Mouse (Mus musculus) gastrocnemius, adult 18-20 months (tissue): Measurements from ENCODE around the gene Ccdc121. TPM values are rescaled to one million over a fixed set of nuclear protein-coding genes. Genes with fewer than 3 reads are reported as not detected.
"Not testable (repeated sequence)": the region's sequence is repeated elsewhere in the genome, so short reads cannot be mapped to it uniquely, and the experiment has no call there.

Experiments
- DNase-seq: peaks from one replicate; pipeline ENCODE4 v3.0.0; 2021; ENCODE audit warnings: low spot score
- total RNA-seq, 2 experiments: library from RNA; stranded (reverse); gene quantifications; 2 replicates each; pipeline ENCODE4 v1.2.3; 2021

The Ccdc121 gene
- total RNA-seq, 2 experiments from 2014 or later: not detected

DNA sequence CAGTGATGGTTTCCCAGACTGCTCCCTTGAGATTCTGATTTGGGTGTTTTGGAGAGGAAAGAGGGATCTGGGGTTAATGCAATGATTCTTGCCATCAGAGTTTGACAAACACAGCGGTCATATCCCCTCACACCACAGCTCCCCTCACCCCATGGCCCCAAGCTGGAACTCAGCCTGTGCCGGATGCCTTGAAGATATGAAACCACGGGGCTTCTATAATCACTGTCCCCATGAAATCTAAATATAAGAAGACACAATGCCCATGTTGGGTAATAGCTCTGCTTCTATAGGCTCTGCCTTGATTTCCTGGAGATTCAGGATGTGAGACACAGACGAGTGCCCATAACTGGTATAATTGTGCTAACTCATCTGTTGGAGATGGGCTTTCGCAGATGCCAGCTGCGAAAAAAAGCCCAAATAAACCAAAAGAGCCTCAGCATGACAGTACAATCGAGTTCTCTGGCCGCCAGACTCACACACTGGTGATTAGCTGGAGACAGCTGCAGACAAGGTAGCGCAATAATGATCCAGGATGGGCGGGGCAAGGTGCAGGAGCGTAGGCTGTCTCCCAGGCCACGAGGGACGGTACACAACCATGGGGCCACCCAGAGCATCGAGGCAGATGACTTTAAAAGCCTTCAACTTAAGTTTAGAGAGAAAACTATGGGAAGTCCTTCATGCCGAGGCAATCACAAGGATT, 1.3 kb upstream of the Ccdc121 start:
- no peak for DNase-seq

- not testable (repeated sequence) for DNase-seq
These were observed 396 bp downstream of the Ccdc121 start for GRCm38 (mm10) chr1:181510855-181511254.

DNA sequence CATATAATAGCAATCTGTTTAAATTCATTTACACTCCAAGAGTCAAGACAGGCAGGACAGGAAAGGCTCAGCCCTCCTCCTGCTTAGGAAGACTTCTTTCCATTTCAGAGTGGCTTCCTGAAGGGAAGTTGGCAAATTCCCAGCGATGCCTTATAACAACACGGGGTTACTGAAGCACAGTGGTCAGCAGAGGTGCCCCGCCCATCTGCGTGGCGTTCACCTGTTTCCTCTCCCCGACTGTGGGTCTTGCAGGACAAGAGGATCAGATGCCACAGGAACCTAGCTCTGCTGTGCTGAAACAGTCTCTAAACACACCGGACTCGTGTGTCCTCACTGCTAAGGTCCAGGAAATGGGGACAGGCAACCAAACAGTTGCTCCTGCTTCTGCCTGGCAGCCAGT, 5.9 kb downstream of the Ccdc121 start:
- DNase-seq: no peak

GRCm38 (mm10) chr1:181503471-181503870, 7.8 kb downstream of the Ccdc121 start:
- DNase-seq: no peak

DNA sequence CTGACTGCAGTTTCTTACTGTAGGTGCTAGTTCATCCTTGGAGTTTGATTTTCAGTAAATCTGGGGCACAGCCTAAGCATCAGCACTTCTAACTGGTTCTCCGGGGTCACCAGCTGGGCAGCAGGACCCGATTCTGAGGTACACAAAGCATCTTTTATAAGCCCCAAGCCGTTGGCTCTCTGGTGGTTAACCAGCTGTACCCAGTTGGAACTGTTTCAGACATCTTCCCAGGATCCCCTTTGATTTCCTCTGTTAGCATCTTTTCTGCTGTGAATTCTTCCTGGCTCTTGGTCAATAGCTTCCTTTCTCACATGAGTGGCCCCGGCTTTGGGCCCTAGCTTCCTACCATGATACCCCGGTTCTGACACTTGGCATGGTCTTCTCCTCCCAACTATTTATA, 26.6 kb downstream of the Ccdc121 start:
- DNase-seq: no peak

- no peak for DNase-seq
These were observed 34.7 kb downstream of the Ccdc121 start for GRCm38 (mm10) chr1:181476557-181476956.

DNA sequence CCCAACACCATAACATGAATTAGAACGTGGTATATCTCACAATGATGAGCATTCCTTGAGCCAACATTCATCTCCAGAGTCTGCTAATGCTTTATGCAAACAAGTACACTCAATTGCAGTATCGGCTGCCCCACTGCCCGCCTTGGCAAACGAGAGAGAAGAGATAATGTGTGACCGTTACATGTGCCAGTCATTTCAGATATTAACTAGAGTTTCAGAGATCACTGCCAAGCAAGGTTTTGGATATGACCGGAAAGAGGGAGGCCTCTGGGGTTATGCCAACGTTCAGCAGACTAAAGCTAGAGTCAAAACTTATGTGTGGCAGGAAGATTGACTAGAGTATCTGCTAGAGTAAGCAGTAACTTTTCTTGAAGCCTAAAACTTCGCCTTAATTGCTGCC, 35.1 kb downstream of the Ccdc121 start:
- no peak for DNase-seq

- no peak for DNase-seq
These were observed 41.8 kb downstream of the Ccdc121 start for GRCm38 (mm10) chr1:181469415-181469814.

DNA sequence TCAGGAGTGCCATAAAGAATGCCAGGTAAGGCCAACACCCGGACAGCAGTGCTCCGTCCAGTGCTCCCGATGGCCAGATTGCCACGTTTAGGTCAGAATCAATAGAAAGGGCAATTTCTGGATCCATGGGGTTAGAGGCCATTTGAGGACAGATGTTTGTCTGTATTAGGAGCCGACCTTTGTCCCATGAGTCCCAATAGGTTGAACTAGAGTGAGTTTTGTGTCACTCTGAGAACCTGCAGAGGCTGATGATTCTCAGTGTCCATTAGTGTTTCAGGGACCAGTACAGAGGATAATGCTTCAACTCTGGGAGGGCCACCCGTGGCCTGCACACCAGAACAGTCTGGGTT, 44.0 kb downstream of the Ccdc121 start:
- DNase-seq: no peak

GRCm38 (mm10) chr1:181466601-181467320, 44.5 kb downstream of the Ccdc121 start:
- DNase-seq: no peak

DNA sequence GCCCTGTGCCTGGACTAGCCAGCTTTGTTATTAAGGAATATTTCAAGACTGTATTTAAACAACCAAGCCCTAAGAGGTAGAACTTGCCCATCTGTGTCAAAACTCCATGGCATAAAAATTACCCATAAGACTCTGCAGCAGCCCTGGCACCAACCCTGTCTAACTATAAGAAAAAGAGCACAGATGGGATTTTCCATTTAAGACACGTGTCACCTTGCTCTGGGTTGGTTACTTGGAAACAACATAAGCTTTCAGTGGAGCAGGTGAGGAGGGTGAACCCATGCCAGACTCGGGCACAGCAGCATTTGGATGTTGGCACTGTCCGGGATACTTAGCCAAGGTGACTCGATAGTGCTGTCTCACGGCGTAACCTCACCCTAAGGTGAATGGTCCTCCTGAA, 45.2 kb downstream of the Ccdc121 start:
- DNase-seq: no peak

DNA sequence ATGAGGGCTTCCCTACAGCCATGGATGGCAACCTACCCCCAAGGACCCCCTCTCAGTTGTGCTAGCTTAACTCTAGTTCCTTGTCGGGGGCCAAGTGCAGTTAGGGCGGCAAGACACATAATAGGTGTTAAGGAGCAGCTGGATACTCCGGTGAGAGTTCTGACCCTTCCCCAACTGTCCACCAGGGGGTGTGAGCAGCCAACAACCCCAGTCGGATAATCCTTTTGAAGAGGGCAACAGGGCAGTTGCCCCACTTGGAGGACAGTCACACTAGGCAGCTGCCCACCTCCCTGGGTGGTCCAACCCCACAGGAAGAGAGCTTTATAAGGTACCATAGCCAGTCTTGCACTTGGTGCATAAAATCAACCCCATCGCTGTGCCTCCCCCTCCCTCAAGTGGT, 46.2 kb downstream of the Ccdc121 start:
- DNase-seq: peak; percentile 3

GRCm38 (mm10) chr1:181462906-181463179, 48.4 kb downstream of the Ccdc121 start:
- no peak for DNase-seq

GRCm38 (mm10) chr1:181462051-181462905, 49.0 kb downstream of the Ccdc121 start:
- no peak for DNase-seq

GRCm38 (mm10) chr1:181461484-181461883, 49.8 kb downstream of the Ccdc121 start:
- DNase-seq: no peak

GRCm38 (mm10) chr1:181460283-181460682, 51.0 kb downstream of the Ccdc121 start:
- no peak for DNase-seq

Other genes with a start within 250 kb of the Ccdc121 start
- not detected for gene Cnih3, start 158.8 kb downstream of the Ccdc121 start, total RNA-seq
- gene Dnah14, start 65.1 kb upstream of the Ccdc121 start, total RNA-seq: under 1 TPM in 1 of 2 experiments, not detected in 1; 0.55 TPM